Mouse (Mus musculus) ovary, adult 18-20 months (tissue): ENCODE results near the gene Krtap10-10.

Source experiments
- DNase-seq: peaks from one replicate; pipeline ENCODE4 v3.0.0; 2022; ENCODE audit warnings: low spot score, mixed read lengths

Krtap10-10 gene

DNA sequence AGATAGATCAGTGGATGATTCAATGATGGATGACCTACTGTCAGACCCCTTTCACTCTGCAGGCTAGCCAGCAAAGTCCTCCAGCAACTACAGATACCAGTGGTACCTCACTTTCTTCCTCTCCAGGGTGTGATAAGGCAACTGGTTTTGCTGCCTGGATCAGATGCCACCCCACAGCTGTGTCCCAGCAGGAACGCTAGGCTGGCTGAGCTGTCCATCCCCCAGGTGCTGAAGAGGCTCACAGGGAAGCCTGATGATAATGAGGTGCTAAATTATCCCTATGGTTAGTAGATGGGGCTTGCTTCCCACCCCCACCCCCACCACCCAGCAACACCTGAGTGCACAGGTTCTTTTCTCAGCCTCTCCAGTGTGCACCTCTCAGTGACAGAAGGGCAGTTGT is 31.8 kb downstream of the Krtap10-10 start:
- DNase-seq: no peak

DNA sequence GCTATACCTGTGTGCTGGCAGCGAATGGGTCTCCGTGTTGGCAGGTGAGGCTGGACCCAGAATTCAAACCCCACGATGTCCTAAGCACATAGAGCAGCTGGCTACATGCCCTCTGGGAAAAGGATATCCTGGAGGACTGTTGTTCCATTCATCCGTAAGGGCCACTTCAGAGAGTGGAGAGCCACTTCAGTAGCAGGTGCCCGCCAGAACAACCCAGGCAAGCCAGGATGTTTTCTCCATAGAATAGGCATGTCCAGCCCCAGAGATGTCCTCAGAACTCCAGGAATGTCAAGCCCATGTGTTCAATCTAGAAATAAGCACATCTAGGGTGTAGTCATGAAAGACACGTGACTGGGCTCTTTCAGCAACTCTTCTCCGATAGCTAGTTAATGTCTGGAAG is 33.9 kb downstream of the Krtap10-10 start:
- DNase-seq: no peak

DNA sequence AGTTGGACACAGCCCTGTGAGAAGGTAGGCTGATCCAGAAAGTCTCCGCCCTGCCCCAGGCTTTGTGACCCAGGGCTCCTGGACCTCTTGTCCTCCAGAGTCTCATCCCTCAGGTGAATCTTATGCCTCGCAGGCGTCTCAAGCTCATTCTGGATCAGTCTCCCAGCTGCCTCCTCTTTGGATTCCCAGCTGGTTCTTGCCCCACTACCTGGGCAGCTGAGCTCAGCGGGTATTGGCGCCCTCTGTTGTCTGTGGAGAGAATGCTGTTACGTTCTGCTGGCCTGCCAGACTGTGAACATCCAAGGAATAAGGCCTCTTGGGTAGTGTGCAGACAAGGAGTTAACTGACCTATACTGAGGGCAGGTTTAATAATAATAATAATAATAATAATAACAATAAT is 43.2 kb downstream of the Krtap10-10 start:
- DNase-seq: no peak

DNA sequence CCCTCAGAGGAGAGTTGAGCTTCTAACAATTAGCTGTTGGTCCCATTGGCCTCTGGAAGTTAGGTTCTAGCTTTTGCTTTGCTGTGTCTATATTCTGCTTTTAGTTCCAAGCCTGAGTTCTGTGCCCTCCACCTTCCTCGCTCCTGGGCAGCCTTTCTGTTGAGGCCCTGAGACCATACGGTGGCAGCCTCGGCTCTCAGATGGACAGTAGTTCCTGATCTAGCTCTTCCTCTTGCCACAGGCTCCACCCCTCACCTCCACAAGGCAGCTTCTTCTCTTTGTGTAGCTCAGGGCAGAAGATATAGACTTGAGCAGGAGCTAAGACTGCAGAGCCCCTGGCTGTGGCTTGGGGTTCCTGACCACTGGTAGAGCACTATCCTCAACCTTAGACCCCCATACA is 44.6 kb downstream of the Krtap10-10 start:
- no peak for DNase-seq

DNA sequence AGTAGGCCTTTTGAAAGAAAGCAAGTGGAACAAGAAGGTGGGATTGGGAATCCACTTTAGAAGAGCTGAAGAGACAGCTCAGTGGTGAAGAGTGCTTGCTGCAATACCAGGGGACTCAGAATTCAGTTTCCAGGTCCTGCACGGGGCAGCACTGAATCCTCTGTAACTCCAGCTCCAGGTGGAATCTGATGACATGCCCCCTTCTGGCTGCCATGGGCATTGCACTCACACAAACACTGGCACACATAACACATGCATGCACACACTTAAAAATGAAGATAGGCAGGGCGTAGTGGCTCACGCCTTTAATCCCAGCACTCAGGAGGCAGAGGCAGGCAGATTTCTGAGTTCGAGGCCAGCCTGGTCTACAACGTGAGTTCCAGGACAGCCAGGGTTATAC is 46.8 kb downstream of the Krtap10-10 start:
- no peak for DNase-seq

DNA sequence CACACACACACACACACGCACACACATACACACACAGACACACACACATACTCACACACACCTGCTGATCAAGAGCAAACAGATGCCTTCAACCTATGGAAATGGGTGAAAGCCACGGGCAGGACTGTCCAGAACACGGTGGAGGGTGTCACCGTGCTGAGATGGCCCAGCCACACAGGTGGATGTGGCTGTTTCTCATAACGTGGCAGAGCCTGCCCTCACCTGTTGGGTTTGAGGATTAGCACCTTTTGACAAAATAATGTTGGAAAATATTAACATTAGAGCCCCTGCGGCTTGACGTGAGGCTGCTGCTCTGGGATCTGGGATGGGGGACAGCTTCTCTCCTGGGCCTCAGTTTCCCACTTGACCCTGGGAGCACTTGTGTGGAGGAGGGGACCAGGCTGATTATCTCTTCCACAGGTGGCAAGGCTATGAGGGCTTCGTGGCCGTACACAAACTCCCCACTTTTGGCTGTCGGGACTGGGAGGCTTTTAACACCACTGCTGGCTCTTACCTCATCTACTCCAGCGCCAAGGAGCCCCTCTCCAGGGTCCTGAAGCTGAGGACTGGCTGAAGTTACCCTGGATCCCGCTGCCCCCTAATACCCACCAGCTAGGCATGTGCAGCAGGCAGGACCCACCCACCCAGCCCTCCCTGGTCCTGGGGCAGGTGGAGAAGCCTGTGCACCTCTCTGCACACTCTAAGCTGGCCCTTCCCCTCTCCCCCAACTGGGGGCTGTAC is 50.4 kb downstream of the Krtap10-10 start:
- no peak for DNase-seq
